Mouse (Mus musculus) layer of hippocampus, postnatal 10 days (tissue): ENCODE results near the gene Ick. TPM values are rescaled to one million over a fixed set of nuclear protein-coding genes. Genes with fewer than 3 reads are reported as not detected.
"Not testable (repeated sequence)": the region's sequence is repeated elsewhere in the genome, so short reads cannot be mapped to it uniquely, and the experiment has no call there.

Experiments used
- DNase-seq, 2 experiments: peaks; one replicate each; pipeline ENCODE4 v3.0.0; 2021; ENCODE audit warnings: low spot score in 2 of 2
- total RNA-seq, 2 experiments: library from RNA; stranded (reverse); gene quantifications; 2 replicates each; pipeline ENCODE4 v1.2.3; 2021

Ick gene
- total RNA-seq, 2 experiments from 2014 or later = 29.7 to 35.4 TPM

DNA sequence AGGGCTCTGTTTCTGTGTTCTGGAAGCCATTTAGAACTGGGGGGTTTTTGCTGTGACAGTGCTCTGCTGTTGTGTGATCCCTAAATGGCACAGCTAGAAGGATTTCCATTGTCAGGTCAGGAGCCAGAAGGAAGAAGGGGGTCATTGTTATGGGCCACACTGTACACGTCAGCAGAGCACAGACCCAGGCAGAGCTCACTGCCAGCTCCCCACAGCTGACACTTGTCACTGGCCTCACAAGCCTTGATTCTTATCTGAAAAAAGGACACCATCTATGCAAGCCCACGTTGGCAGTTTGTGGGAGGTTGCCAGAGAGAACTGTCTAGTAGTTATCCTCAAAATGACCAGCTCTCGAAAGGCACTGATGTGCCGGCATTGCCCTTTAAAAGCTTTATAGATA, 37.1 kb downstream of the Ick start:
- peak in 1 of 2 experiments; percentile 31 for DNase-seq

DNA sequence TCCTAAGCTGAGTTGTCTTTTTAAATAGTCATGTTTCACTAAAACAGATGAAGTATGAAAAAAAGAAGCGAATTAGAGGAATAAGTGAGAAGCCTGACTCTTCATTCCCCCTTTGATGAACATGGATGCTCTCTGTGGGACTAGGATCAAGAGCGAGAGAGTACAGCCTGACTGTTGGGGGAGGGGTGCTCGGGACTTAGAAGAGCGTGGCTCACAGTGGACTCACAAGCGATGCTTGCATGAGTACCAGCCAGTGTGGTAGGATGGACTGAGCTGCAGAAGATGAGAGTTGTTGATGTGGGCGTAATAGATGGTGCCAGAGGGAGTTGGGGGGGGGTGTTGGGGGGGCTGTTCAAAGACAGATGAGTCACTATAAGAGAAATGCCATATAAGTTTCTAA, 37.6 kb downstream of the Ick start:
- DNase-seq = peak in 1 of 2 experiments; percentile 33

DNA sequence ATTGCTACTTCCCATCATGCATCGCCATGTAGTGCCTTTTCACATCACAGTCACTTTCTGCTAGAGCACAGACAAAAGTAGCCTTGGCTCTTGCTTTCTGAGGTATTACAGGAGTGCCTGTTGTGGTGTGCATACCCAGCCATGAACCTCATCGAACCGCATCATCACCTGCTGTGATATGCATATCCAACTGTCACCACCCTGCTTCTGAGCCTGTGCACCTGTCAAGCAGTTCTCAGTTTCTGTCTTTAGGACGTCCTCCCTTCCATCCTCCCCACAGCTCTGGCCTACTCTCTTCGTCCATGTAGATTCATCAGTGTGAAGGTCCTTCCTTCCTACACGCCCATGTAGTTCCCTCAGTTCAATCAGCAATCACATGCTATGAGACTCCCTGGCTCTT, 39.2 kb downstream of the Ick start:
- DNase-seq = no peak

DNA sequence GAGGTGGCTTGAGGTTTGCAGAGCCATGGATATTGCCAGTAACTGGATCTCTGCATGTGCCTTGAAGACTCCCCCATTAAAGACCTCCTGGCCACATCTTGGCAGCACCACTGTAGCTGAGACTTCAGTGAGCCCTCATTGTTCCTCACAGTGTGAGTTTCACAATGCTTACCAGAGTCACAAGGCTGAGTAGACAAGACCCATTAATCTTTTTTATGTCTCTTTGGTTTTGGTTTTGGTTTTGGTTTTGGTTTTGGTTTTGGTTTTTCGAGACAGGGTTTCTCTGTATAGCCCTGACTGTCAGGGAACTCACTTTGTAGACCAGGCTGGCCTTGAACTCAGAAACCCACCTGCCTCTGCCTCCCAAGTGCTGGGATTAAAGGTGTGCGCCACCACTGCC, 40.8 kb downstream of the Ick start:
- DNase-seq = not testable (repeated sequence)

DNA sequence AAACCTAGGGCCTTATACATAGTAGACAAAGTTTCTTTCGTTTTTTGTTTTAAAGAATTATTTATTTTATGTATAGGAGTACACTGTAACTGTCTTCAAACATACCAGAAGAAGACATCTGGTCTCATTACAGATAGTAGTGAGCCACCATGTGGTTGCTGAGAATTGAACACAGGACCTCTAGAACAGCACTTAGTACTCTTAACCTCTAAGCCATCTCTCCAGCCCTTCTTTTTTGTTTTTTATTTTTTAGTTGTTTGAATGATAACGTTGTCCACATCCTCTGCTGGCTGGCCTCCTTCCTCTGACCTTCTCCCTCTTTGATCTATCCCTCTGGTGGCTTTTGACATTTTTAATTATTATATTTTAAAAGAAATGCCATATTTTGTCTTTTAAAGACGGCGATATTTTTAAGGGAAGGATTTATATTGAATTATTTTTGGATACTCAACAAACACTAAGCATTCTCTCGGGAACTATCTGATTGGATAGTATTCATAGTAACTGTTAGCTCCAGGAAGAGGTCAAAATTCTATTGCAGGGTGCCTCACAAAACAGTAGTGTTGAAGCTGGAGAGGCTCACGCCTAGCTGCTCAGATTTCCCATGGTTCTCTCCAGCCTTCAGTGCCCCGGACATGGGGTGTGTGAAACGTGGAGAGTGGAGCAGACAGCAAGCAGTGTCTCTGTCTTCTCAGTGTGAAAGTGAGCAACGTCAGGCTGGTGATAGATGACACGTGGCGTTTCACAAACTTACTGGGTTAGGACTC, 45.4 kb downstream of the Ick start:
- DNase-seq = no peak

DNA sequence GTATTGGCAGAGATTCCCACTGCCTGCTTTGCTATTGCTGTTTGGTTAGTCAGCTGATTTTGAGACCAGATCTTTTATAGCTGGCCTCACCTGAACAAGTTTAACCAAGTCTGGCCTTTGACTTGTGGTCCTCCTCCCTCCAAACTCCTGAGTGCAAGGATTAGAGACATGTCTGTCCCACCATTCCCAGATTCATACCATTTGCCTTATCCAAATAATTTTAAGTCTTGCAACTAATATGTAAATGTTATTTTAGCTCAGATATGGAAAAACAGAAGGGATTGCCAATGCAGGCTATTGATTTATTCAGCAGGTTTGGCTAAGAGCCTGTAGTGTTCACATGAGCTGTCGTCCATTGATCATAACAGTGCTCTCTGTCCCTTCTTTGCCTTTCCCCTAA, 48.2 kb downstream of the Ick start:
- no peak for DNase-seq

DNA sequence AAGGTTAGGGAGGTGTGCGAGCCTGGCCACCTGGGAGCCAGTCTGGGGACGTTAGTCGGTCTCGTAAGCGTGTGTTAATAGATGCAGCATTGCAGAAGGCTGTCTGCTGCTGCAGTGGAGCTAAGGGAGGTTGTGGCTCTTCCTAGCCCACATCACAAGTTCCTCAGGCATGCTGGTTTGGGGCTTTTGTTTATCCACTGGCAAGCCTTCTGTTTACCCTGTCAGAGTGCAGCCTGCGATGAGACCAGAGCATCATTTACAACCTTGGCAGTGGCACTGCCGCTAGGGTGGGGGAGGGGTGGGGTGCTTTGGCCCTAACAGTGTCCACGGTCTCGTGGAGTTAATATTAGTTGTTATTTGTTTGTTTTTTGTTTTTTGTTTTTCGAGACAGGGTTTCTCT, 54.3 kb downstream of the Ick start:
- no peak for DNase-seq

DNA sequence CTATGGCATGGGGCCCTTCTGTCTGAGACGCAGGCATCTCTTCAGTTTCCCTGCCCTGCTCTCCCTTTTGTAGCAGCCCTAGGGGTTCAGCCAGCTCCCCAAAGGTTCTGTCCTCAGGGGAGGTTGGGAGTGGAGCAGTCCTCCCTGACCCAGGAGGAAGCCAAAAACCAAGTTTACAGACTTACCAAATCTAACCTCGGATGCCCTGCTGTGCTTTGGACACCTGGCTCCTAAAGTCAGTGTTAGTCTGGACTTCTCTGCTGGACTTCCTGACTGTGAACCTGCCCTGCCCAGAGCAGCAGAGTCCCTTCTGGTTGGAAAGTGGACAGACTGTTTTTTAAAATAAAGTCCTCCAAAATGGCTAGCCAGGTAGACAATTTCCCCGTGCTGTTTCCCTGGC, 55.7 kb downstream of the Ick start:
- DNase-seq = no peak

DNA sequence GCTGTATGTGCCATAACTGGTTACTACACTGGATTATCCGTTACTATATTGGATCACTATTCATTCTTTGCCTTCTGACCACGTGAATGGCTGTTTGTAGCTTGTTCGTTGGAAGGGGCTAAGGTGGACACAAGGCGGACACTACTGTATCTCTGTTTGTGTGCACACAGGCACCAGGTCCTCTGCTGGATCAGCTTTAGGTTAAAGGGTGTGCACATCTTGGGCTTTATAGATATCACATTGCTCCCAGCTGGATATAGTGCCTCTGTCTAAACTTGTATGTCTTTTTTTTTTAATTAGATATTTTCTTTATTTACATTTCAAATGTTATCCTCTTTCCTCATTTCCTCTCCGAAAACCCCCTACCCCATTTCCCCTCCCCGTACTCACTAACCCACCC, 56.5 kb downstream of the Ick start:
- no peak for DNase-seq

DNA sequence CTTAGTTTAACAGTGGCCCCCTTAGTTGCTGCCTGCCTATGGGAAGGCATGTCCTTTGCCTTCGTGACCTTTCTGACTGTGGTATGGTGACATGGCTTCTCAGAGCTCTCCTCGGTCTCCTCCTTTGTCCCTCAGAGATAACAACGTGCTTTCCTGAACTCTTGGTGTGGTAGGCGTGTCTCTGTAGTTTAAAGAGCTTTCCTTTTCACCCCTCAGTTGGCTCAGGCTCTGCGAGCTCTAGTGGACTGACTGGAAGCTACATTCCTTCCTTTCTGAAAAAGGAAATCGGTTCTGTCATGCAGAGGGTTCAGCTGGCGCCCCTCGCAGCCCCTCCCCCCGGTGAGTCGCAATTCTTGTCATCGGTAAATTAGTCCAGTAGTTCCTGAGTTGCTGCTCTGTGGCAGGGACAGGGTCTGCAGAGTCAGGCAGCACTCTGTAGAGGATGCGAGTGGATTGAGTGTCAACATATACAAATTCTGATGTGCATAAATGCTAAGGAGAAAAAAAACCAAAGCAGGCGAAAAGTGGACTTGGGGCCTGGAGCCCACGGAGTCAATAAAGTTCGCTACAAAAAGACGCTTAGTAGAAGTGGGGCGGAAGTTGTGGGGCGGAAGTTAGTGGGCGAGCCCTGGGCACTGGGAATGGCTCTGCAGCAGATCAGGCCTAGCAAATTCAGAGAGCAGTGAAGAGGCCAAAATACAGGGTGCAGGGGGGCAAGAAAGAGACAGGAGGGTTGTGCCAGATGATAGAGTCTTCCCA, 57.9 kb downstream of the Ick start:
- DNase-seq = no peak

DNA sequence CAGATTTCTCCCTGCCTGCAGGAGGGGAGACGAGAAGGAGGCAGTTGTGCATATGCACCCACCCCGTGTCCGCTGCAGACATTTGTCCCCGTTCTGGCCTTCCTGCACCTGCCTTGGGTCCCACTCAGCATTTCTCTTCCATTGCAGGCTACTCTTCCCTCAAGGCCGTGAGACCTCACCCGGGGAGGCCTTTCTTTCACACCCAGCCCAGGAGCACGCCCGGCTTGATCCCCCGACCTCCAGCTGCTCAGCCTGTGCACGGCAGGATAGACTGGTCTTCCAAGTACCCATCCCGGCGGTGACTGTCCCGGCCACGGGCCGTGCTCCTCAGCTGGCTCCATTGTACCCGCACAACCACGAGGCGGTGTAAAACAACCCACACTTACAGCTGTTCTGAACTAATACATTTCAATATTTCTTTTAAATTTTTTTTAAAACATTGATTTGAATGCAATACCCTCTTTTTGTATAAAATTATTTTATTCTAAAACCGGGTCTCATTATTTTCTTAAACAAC, 58.5 kb downstream of the Ick start:
- DNase-seq = no peak

DNA sequence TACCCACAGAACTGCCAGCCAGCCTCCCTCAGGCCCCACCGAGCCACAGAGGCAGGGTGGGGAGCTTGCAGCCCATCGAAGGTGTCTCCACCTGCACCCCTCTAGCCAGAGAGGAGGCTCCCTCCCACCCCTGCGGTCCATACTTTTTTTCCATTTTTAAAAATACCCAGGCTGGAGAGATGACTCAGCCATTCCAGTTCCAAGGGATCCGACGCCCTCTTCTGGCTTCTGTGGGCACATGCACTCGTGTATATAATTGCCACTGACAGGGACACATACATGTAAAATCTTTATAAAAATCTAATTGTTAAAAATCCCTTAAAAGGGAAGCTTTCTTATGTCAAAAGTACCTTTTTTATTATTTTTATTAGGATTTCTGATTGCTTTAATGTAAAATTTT, 59.9 kb downstream of the Ick start:
- no peak for DNase-seq

DNA sequence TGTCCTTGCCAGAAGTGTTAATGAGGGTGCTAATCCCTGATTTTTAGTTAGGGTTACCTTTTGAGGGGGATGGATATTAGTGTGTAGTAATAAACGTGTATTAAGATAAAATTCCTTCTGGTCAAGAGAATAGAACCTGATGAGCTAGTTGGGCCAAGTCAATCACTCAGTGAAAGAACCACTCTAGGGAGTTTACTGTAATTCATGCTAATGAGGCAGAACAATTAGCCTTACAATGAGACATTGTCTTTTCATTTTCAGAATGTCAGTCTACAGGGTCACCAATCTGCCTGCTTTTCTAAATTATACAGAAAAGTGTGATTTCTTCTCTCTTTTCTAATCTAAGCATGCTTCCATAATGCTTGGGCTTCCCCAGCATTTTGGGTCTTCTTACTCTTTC, 65.0 kb downstream of the Ick start:
- DNase-seq = no peak

DNA sequence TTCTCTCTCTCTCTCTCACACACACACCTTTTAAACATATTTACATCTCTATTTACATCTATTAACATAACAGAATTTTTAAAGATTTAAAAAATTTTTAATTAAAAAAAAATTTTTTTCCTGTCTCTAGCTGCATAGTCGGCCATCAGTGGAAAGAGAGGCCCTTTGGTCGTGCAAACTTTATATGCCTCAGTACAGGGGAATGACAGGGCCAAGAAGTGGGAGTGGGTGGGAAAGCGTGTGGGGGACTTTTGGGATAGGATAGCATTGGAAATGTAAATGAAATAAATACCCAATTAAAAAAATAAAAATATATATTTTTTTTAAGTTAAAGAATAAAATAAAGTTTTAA, 65.9 kb downstream of the Ick start:
- DNase-seq = not testable (repeated sequence)

DNA sequence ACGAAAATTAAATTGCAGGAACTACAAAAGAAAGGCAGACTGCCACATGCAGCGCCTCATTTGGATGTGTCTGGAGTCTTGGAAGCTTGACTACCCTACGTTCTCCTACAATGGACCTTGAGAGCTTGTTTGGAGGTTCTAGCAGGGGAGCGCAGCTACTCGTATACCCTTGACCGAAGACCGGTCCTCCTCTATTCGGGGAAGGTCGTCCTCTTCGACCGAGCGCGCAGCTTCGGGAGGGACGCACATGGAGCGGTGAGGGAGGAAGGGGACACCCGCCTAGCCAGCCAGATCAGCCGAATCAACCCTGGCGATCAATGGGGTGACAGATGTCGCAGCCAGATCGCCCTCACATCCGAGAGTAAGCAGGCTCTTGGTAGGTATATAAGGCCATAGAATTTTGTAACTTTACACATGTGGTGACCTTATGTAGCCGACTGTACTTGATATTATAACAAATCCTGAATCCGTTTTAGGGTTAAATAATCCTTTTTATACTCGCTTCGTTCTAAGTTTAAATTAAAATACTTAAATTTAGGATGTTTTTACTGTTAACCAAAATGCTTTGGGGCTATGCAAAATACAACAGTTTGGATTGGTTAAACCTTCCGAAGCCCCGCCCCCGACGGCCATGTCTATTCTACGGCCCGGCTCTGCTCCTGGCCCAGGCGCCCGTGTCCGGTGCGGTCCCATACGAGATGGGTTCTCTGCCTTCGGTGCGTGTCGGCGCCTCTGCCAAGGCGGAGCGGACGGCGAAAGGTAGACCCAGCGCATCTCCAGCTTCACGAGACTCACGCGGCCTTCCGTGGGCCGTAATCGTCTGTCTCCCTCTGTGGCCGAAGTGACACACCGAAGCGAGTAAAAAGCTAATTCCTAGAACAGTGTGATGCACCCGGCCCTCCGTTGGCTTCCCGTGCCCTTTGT, 66.5 kb downstream of the Ick start:
- DNase-seq = peak; percentile 95 to 97

DNA sequence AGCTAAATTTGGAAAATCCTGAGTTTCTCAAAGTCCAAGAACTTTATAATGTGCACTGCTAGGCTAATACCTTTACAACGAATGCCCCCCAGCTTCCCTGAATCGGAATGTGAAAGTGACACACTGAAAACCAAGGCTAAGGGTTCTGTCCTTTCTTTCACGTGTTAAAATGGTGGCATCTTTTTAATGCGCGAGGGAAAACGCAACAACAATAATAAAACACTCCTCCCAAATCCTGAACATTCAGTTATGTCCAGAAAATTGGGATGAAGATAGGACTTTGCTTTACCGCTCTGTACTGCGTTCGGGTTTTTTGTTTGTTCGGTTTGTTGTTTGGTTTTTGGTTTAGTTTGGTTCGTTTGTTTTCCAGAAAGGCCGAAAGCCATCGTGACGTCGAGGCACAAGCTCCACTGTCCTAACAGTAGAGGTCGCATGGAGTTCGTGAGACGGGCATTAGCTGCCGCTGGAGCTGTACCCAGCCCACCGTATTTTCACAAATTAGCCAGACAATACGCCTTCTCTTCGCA, 67.3 kb downstream of the Ick start:
- peak; percentile 56 to 64 for DNase-seq

DNA sequence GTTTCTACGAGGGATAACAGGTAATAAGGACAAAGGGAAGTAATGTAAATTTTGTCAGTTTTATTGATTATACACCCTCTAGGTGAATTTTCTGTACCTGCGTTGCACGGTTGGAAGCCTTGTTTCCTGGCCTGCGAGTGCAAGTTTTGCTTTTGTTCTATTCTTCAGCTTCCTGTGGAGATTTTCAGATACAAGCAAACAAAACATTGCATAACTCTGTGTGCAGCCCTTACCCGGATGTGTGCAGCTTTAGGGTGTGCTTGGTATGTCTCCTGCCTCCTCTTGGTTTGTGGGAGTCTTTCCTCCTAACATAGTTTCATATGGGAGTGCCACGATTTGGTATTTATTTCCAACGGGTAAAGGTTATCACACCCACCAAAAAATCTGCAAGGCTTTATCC, 67.8 kb downstream of the Ick start:
- peak in 1 of 2 experiments; percentile 35 for DNase-seq

DNA sequence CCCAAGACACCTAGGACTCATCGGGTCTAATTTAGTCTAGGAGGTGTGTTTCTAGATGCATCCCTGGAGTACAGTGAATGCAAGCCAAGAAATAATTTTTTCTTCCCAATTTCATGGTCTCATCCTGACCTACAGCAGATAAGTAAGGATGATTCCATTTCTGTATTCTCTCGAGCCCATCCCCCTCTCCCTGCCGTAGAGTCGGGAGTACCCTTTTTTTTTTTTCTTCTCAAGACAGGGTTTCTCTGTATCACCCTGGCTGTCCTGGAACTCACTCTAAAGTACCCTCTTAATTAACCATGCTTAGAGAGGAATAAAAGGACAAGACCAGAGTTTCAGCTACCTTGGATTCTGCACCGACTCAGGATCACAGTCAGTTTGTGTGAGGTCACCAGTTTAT, 69.2 kb downstream of the Ick start:
- no peak for DNase-seq

DNA sequence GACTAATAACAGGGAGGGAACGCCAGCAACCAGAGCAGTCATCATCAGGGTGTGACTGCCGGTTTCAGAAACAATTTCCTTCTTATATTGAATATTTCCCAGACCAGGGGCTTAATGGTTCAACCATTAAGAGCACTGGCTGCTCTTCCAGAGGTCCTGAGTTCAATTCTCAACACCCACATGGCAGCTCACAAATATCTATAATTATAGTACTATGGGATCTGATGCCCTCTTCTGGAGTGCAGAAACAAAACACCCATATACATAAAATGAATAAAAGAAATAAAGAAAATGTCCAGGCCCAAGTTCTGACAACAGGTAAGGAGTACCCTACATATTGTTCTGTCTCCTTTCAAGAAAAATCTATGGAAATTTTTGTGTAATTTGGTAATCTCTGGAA, 70.1 kb downstream of the Ick start:
- no peak for DNase-seq

DNA sequence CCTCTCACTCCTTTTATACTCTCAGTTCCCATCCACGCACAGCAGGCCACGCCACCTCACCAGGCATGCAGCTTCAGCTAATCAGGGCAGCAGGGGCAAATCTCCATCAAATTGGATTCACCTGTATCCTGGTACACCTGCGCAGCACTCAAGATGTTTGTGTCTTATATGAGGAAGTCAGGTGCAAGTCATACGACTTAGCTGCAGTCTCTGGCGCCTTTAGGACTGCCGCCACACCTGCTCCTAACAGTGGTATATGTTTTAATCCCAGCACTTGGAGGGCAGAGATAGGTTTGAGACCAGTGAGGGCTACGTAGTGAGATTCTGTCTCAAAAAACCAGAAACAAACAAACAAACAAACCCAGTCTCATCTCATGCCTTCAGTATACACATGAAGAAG, 73.5 kb downstream of the Ick start, which contains the start of gene Gsta4:
Gsta4 (plus strand) TSS at position 301 of the 400 bp plus-strand sequence.
- not testable (repeated sequence) for DNase-seq

DNA sequence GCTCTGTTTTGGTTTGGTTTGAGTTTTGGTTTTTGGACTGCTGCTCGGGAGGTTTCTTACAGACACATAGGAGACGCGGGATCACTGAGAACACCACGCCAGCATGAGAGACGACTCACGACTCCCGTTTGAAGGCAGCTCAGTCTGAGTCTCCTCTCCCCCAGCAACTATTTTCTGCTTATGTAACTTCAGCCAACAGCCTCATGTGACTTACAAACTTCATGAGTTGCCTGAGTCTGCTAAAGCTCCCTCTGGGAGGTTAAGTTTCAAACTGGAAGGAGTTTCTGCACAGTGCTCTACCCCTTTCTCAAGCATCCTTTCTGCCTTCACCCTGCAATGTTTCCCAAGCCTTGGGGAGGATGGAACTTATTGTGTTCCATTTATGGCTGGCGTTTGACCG, 76.7 kb downstream of the Ick start:
- DNase-seq = no peak
